Mouse (Mus musculus): ENCODE results near the gene Shtn1. TPM values are rescaled to one million over a fixed set of nuclear protein-coding genes. Genes with fewer than 3 reads are reported as not detected.

Shtn1 gene
- 1 to 10 TPM in 1 of 2 experiments, under 1 TPM in 1; 0.61 to 1.1 TPM for total RNA-seq (2021)
- long read RNA-seq, experiment 1, result 0 reads
- long read RNA-seq, experiment 2, result 0 reads

DNA sequence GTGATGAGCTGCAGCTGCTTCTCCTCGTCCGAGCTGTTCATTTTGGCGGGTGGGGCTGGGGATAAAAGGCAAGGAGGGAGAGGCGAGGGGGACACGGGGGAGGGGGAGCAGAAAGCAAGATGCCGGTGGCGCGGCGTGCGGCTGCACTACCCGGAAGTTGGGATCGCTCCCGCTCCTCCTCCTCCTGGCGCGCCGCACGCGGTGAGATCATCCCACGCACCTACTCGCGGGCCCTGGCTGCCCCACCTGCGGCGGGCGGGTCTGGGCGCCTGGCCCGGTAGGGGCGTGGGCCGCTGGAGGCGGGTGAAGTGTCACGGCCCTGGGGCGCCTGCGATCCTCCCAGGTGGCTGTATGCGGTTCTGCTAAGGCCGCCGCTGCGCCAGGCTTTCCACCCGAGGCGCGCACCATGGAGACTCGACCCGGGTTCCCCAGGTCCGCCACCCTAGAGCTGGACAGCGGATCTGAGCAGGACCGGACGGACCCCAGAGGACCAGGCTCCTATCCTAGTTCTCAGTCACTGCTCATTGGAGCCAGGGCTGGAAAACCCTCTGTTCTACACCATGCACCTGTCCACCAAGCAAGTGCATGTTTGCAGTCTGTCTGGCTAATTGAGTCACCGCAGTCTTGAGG is at the start of gene Shtn1:
Gene Shtn1 (minus strand): TSS at position 629 of the 630 bp plus-strand sequence.
- intact Hi-C loops (cut with DNase I), result no loop called here
- no peak for DNase-seq

DNA sequence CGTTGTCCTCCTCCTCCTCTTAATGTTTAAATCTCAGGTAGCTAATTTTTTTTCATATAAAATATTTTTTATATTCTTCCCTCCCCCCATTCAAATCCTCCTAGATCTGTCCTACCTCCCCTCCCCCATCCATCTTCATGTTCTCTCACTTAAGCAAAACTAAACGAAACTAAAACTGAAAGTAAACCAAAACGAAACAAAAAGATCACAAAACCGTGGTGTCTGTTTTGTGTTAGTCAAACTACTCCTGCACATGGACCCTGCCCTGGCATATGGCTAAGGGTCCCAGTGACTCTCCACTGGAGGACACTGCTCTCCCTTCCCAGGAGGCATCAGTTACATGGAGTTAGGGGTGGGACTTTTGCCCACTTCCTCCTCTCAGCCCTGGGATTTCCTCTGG is 38.3 kb upstream of the Shtn1 start:
- DNase-seq, result no peak
- intact Hi-C loops (cut with DNase I), result no loop called here

DNA sequence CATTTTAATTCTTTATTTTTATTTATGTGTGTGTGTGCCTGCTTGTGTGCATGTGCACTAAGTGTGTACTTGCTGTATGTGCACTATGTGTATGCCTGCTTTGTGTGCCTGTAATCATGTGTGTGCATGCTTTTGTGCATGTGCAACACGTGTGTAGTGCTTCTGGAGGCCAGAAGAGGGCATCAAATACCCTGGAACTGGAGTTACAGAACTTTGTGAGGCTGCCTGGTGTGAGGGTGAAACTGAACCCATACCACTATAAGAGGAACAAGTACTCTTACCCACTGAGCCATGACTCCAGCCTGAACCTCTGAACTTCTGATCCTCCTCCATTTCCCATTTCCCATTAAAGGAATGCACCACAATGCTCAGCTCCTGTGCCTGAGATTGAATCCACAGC is 34.0 kb upstream of the Shtn1 start:
- intact Hi-C loops (cut with DNase I), result no loop called here
- DNase-seq, result no peak

DNA sequence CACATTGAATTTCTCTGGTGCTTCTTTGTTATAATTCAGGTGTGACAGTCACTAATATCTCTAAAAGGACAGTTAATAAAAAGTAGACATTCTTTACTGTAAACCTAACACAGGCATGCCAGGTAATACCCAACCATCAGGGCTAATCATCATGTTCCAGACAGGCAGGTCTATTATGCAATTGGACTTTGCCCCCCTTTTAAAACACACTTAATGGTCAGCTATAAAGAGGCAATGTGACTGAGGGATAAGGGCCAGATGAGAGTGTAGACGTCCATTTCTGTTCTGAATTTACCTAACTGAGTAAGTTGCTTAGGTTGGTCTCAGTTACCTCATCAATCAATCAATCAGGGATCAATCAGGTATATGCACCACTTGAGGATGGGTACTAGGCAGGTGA is 22.4 kb upstream of the Shtn1 start:
- intact Hi-C loops (cut with DNase I), result no loop called here
- no peak for DNase-seq

DNA sequence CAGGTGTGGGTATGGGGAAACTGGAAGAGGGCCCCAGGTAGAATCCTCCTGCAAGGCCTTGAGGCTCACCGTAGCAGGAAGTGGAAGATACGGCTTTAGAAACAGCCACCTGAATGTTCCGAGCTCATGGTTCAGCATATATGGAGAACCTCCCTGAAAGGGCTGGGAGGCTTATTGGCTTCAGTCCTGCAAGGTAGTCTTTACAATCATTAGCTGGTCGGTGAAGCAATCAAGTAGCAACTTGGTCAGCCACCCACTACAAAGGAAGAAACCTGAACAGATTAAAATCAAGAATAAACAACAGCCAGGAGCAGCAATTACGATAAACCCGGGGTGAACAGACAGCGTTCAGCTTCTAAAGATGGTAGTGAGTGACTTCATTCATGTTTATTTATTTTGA is 16.4 kb upstream of the Shtn1 start:
- intact Hi-C loops (cut with DNase I), result no loop called here
- no peak for DNase-seq

DNA sequence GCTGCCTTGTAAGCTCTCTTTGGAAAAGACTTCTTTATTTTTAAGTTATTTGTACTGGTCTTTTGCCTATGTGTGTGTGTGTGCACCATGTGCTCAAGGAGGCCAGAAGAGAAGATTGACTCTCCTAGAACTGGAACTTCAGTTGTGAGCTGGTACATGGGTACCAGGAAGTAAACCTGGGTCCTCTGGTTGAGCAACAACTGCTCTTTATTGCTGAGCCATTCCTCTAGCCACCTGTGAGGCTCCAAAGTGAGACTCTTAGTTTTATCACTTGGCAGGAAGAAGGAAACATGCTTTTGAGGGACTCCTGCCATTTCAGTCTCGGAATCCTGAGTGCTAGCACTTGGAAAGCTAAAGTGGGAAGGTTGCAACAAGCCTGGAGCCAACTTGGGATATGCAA is 14.4 kb upstream of the Shtn1 start:
- DNase-seq, result no peak
- intact Hi-C loops (cut with DNase I), result no loop called here

DNA sequence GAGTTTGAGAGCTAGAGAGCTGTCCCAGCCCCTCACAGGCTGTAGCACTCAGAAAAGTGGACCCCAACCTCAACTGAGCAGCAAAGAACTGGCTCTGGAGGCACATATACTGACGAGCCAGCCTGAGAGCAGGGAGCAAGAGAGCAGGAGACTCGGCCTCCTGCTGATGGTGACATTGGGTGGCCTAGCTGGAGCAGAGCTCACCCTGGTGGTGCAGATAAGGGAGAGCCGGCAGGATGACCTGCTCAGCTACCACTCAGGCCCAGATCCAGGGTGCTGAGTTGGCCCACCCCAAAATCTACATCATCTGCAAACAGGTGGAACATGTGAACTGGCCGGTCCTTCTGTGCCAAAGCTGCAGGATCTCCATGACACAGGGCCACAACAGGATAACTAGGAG is 8.4 kb upstream of the Shtn1 start:
- intact Hi-C loops (cut with DNase I), result no loop called here
- DNase-seq, result no peak

DNA sequence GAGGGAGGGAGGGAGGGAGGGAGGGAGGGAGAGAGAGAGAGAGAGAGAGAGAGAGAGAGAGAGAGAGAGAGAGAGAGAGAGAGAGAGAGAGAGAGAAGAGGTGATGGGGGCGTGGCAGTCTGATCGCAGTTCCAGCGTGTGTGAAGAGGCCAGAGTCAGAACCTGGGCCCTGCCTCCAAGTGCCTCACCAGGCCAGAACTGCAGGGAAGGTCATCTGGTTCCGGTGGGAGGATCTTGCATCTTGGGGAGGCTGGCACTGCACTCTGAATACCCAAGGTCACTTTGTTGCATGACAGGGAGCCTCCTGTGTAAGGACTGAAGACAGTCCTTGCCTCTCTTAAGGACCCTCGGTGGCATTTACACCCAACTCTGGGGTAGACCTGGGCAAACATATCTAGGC is 231 bp upstream of the Shtn1 start:
- intact Hi-C loops (cut with DNase I), result no loop called here
- no peak for DNase-seq

DNA sequence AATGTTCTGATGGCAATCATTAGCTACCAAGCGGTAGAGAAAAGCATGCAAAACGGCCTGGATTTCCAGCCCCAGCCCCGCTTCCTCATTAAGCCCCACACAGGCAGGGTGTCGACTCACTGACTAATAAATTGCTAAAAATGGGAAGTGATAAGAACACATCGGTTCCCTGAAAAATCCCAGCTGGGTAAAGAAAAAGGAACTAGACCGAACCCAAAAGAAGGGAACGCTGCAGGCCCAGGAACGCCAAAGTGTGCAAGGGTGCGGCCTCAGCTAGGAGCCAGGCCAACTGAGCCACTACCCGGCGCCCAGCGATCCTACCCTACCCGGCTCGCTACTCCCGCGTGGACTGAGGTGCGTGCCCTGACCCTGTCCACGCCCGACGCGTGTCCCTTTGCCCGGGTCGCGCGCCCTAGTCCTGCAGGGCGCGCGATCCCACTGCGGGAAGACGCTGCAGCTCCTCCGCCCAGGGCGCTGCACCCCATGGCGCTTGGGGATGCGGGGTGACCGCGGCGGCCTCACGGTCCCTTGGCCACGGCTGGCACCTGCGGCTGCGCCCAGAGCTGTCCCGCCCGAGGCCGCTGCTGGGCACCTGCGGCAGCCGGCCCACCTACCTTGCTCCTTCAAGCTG is 944 bp downstream of the Shtn1 start:
- no peak for DNase-seq
- intact Hi-C loops (cut with DNase I), result no loop called here

DNA sequence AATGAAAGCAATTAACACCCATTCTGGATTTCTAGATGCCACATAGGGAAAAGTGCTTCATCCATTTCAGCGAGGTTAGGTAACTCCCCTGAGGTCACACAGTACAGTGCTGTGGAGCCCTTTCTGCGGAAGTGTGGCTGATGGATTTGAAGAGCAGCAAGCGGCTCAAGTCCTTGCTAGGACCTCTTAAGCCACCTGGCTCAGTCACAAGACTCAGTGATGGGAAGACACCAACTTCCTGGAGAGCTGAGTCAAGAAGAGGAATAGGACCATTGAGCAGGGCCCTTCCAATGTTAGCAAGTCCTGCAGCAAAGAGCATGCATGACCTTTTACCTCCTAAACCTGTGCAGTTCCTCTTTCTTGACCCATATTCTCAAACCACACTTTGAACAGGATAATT is 1.5 kb downstream of the Shtn1 start:
- intact Hi-C loops (cut with DNase I), result no loop called here

DNA sequence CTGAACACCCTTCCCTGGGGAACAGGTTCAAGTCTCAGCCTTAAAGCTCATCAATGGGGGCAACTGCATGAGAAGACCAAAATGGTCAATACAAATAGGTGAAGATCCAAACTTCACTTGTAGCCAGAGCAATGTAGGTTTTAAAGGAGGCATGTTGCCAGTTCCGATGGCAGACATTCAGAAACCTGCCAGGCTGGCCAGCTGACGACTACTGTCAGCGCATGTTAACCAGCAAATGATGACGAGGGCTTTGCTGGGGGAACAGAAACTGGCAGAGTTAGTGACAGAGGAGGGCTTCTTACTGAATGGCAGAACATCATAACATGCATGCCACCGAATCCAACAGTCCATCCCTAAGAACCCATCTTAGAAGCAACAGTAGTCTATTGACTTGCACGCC is 2.9 kb downstream of the Shtn1 start:
- no peak for DNase-seq
- intact Hi-C loops (cut with DNase I), result no loop called here

More for the DNA sequence above, 1.5 kb downstream of the Shtn1 start:
- no peak for DNase-seq

DNA sequence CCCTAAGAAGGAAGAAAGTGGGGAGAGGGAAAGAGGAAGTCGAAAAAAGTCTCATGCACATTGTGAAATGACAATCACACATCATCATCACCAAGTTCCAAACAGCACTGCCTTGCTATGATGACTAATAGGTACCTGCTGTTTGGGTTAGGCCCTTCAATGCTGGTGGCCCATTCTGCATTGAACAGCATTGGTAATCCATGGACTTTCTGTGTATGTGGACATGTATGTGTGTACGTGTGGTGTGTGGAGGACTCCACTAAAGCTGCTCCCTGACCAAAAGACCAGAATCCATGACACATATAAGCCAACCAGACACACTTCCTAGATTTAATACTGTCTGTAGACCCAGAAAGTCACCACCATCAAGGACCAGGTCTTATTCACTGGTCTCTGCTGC is 3.9 kb downstream of the Shtn1 start:
- intact Hi-C loops (cut with DNase I), result no loop called here
- no peak for DNase-seq

DNA sequence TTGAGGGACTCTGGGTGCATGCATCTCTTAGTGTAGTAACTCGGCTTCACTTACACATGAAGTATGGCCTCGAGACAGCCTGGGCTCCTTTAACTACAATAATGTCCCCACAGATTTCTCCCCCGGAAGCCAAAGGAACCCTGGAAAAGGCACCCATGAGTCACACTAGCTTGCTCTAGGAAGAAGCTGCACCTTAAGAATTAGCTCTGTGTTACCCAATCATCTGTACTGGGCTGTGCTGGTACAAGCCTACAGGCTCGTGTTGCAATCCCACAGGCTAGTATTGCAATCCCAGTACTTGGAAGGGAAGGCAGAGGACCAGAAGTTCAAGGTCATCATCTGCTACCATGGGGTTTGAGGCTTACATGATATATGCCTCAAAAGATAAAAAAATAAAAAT is 4.5 kb downstream of the Shtn1 start:
- intact Hi-C loops (cut with DNase I), result no loop called here
- no peak for DNase-seq

DNA sequence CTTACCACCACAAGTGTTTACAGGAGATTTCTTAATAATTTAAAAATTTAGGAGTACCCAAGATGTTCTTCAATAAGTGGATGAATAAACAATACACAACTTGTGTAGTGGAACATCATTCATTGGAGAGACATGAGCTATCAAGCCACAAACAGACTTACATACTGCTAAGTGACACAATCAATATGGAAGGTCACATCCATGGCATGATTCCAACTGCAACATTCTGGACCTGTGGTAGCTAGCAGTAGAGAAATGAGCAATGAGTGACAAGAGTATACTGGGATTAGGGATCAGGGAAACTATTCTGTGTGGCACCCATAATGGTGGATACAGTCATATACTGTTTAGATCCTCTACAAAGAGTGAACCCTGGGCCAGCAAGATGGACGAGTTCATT is 8.2 kb downstream of the Shtn1 start:
- no peak for DNase-seq

DNA sequence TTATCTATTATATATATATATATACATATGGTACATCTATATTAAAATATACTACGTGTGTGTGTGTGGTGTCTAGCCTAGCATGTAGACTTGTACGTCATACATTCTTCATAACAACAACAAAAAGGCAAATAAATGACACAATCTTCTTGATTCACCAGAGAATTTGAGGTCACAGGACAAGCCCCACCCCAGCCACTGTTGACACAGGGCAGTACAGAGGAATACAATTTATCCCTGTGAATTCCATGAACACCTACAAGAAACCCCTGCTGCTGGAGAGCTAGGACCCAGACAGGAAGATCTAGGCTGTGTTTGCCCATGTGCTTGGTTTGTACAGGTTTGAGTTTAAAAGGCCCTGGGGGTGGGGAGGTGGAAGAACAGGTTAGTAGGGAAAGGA is 9.2 kb downstream of the Shtn1 start:
- DNase-seq, result no peak
- intact Hi-C loops (cut with DNase I), result no loop called here

More for the DNA sequence above, 8.2 kb downstream of the Shtn1 start:
- intact Hi-C loops (cut with DNase I), result no loop called here

DNA sequence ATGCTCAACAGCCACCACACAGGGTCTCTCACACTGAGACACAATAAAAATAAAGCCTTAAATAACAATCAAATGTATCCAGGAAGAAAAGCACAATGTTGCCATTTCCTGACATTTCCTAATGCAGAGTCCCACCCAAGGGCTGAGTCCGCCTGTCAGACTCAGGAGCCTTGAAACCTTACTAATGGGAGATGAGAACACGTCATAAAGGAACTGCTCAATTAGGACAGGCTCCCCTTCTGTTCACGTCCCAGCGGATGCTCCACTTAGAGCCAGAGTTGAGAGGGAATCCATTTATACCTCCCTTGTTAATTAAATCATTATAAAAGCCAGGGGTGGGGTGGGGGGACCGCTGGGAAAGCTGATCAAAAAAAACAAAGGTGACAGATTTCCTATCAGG is 9.8 kb downstream of the Shtn1 start:
- no peak for DNase-seq
- intact Hi-C loops (cut with DNase I), result no loop called here

DNA sequence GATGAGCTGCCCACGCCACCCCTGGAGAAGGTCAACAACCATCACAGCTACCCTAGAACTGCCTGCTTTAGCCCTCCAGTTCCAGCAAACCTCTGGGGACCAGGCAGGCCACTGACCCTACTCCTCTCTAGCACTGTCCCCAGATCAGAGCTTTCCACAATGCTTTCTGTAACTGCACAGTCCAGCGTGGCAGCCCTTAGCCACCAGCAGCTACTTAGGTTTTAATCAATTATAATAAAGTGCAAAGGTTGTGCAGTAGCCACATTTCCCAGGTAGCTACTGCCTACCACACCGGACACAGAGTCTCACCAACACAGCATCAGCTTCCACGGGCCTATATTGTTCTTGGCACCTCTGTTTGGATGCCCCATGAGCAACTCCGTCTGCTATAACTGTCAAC is 11.3 kb downstream of the Shtn1 start:
- no peak for DNase-seq
- intact Hi-C loops (cut with DNase I), result no loop called here

DNA sequence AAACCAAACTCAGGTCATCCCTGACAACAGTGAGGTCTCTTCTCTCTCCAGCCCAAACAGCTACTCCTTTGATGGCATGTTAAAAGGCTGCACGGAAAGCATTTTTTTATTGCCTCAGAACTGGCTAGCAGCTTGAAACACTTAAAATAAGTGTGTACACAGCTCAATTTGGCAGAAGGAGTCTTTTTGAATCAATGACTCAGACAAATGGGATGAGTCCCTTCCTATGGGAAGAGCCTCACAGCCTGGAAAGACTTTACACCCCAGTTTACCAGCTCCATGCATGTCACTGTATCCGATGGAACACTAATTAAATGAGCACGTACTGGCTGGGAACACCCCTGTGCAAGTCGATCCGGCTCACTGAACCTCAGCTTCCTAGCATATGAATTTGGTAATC is 12.3 kb downstream of the Shtn1 start:
- intact Hi-C loops (cut with DNase I), result no loop called here
- no peak for DNase-seq

DNA sequence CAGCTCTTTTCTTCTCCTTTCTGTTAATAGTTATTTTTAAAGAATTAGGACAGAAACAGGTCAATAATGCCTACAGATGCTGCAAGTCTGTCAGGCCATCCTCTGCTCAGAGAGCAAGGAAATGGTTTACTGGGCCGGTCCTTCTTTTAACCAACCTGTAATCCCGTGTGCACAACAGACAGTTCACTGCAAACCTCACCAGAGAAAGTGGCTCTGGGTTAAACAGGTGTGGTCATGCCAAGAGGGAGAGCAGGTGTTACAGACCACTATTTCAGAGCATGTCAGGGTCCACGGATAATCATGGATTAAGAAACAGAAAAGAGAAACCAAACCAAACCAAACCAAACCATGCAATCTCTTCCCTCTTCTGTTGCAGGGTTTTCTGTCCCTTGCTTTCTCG is 17.8 kb downstream of the Shtn1 start:
- intact Hi-C loops (cut with DNase I), result no loop called here
- no peak for DNase-seq

DNA sequence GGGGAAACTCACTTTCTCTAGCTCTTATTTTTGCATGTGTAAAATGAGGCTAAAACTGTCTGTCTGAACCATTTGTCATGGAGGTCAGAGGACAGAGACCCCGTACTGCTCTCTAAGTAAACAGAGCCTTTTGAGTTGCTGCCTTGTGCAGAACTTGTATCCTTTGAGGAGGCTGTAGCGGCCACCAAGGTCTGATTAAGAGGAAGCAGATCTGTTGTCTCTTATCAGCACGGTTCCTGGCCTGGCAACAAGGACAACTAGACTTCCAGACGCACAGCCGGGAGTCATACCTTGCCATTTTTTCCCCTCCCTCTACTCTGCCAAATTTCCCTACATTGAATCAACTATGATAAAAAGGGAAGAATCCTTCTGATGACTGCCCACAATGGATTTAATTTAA is 18.5 kb downstream of the Shtn1 start:
- no peak for DNase-seq
- intact Hi-C loops (cut with DNase I), result no loop called here

DNA sequence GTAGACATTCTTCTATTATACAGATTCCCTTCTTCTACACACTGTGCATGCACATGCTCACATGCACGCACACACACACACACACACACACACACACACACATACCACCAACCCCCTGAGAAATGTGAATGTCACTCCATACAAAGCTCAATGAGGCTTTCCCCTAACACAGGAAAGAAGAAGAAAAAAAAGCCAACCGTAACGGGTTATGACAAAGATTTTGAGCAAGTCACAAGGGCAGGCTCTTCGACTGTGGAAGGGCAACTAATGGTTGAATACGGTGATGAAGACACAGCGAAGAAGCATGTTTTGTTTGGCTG is 21.3 kb downstream of the Shtn1 start:
- intact Hi-C loops (cut with DNase I), result no loop called here
- DNase-seq, result no peak

DNA sequence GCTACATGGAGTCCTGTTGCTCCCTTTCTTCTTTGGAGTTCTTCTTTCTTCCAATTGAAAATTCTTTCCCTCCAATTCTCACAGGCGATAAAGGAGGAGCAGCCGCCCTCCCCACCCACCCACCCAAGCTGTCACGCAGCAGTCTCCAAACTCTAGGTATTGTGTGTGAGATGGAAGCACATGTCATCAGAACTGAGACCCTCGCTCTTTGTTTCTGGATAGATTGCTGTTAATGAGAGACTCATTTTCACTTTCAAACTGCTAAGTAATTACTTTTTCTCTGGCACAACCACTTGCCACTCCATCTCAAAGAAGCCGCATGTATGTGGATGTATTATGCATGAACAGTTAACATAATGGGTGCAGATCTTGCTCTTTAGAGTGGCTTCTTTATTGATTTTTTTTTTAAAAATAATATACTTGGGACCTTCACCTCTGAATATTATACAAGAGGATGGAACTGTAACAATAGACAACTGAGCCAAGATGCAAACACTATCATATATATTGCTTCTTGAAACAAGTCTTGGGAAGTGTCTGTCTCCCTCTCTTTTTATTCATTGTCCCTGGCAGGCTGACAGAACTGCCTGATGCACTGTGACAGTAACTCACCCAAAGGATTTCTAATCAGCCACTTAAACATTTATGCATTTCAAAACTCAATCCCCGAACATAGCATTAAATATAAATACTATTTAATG is 21.8 kb downstream of the Shtn1 start:
- intact Hi-C loops (cut with DNase I), result no loop called here

More for the DNA sequence above, 21.8 kb downstream of the Shtn1 start:
- DNase-seq, result no peak

Measured in gastrocnemius, postnatal 36 days (tissue).